Mouse (Mus musculus): ENCODE results near the gene Mapk1ip1l. TPM values are rescaled to one million over a fixed set of nuclear protein-coding genes. Genes with fewer than 3 reads are reported as not detected.

Gene Mapk1ip1l
- total and polyA plus RNA-seq, 3 experiments = 36.6 to 80.9 (median 51.5) TPM

GRCm38 (mm10) chr14:47273751-47274150, 24.3 kb upstream of the Mapk1ip1l start:
- Histone ChIP-seq H3K27me3 (replicated peaks) (no peaks in the 10 kb centered on the region), H3K9me3 (replicated peaks; ENCODE audit: low read length) (no peaks in the 10 kb centered on the region), H3K4me3 (replicated peaks in 1 of 3; ENCODE audit: low read depth in 2 of 3, low read length in 2 of 3, poor library complexity in 1 of 3) (no peak overlapping the region), H3K9ac (ENCODE audit: insufficient read depth, low read depth) (no peak overlapping the region), H3K36me3 (replicated peaks in 1 of 2; ENCODE audit: control insufficient read depth in 1 of 2, insufficient read depth in 1 of 2, low read length in 1 of 2) (peaks cover 22 to 44% of the 10 kb centered on the region in 2 experiments), H3K27ac (ENCODE audit: insufficient read depth, low read depth) (no peak overlapping the region), H3K79me2 (replicated peaks; ENCODE audit: control insufficient read depth, extremely low read depth, insufficient read depth, poor library complexity, severe bottlenecking) (peaks cover 41% of the 10 kb centered on the region), H3K4me1 (ENCODE audit: control insufficient read depth in 1 of 2, insufficient read depth in 2 of 2) (peaks cover 0 to 21% of the 10 kb centered on the region in 2 experiments; a peak in 2 of 4 replicates), H3K4me2 (ENCODE audit: insufficient read depth, low read depth, poor library complexity, severe bottlenecking) (no peak overlapping the region)
- in situ Hi-C loops (cut with MboI; ENCODE audit: low pct_ligation_motif_present, low pct_unique_long_range_greater_than_20kb, low sequenced_read_pairs) (no loop called here), dilution Hi-C loops (cut with MboI; ENCODE audit: extremely low pct_ligation_motif_present, extremely low pct_unique_long_range_greater_than_20kb, low sequenced_read_pairs) (no loop called here)
- TF ChIP-seq JUN (IDR thresholded peaks at IDR 0.05; ENCODE audit: insufficient read depth, low read depth, low read length) (no peak), MXI1 (IDR thresholded peaks at IDR 0.05; ENCODE audit: low read depth, low read length) (no peak), TCF12 (IDR thresholded peaks at IDR 0.05; ENCODE audit: low read depth, low read length) (no peak), ZMIZ1 (IDR thresholded peaks at IDR 0.05; ENCODE audit: low read depth, low read length) (no peak), HCFC1 (IDR thresholded peaks at IDR 0.05; ENCODE audit: low read depth, low read length) (no peak), BHLHE40 (IDR thresholded peaks at IDR 0.05; ENCODE audit: low read depth, low read length) (no peak), NELFE (IDR thresholded peaks at IDR 0.05; ENCODE audit: low read depth, low read length) (no peak), GABPA (IDR thresholded peaks at IDR 0.05; ENCODE audit: insufficient replicate concordance, low read depth, low read length) (no peak), E2F4 (IDR thresholded peaks at IDR 0.05; ENCODE audit: insufficient replicate concordance, low read depth, low read length) (no peak), ELF1 (IDR thresholded peaks at IDR 0.05; ENCODE audit: low read depth, low read length) (no peak), MAFK (IDR thresholded peaks at IDR 0.05; ENCODE audit: insufficient replicate concordance, low read length) (no peak), ZC3H11A (IDR thresholded peaks at IDR 0.05; ENCODE audit: low read depth, low read length) (no peak), SMC3 (IDR thresholded peaks at IDR 0.05; ENCODE audit: low read depth, low read length) (no peak), NRF1 (IDR thresholded peaks at IDR 0.05; ENCODE audit: low read depth, low read length) (no peak), MAX (IDR thresholded peaks at IDR 0.05; ENCODE audit: low read length) (no peak), MEF2A (IDR thresholded peaks at IDR 0.05; ENCODE audit: borderline replicate concordance, low read depth, low read length) (no peak), ETS1 (conservative IDR thresholded peaks at IDR 0.05; ENCODE audit: low read depth, low read length) (no peak), CTCF (conservative IDR thresholded peaks at IDR 0.05 in 1 of 2, IDR thresholded peaks at IDR 0.05 in 1 of 2; ENCODE audit: low read depth in 2 of 2, low read length in 2 of 2) (no peak), POLR2AphosphoS2 (IDR thresholded peaks at IDR 0.05; ENCODE audit: low read depth, low read length) (no peak), RAD21 (IDR thresholded peaks at IDR 0.05; ENCODE audit: low read depth, low read length) (no peak)
- no peak for DNase-seq (ENCODE audit: extremely low read depth)

DNA sequence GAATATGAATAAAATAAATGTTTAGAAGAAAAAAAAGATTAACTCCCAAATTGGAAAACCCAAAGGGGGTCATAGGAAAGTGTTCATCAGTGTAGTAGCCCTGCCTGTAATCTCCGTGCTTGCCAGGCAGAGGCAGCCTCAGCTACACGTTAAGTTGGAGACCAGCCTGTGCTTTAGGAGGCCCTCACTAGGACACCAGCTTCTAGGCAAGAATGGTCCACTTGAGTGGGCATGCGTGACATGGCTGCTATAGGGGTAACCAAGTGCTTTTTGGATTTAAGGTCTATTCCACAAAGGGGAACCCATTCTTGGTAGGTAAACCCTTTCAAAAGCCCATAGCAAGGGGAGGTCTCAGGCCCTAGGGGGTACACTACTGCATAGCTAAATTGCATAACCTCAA, 22.6 kb upstream of the Mapk1ip1l start:
- peak overlapping the region; percentile 83; the same call in 1 of the 2 replicates for H3K9ac ChIP-seq (ENCODE audit: insufficient read depth, low read depth)
- H3K4me2 ChIP-seq (ENCODE audit: insufficient read depth, low read depth, poor library complexity, severe bottlenecking) = peak overlapping the region; percentile 18
- TF ChIP-seq SMC3 (IDR thresholded peaks at IDR 0.05; ENCODE audit: low read depth, low read length) (peak; percentile 20; the same call in 1 of the 2 replicates), CHD2 (IDR thresholded peaks at IDR 0.05; ENCODE audit: low read length) (no peak), CTCF (conservative IDR thresholded peaks at IDR 0.05 in 1 of 2, IDR thresholded peaks at IDR 0.05 in 1 of 2; ENCODE audit: low read depth in 2 of 2, low read length in 2 of 2) (peak in 1 of 2 experiments; percentile 55; a peak in 2 of 4 replicates), JUN (IDR thresholded peaks at IDR 0.05; ENCODE audit: insufficient read depth, low read depth, low read length) (no peak), SIN3A (IDR thresholded peaks at IDR 0.05; ENCODE audit: low read length) (peak; percentile 1; the same call in 1 of the 2 replicates), NRF1 (IDR thresholded peaks at IDR 0.05; ENCODE audit: low read depth, low read length) (peak; percentile 65), USF2 (conservative IDR thresholded peaks at IDR 0.05; ENCODE audit: low read depth, low read length) (no peak), RAD21 (IDR thresholded peaks at IDR 0.05; ENCODE audit: low read depth, low read length) (peak; percentile 48), USF1 (IDR thresholded peaks at IDR 0.05; ENCODE audit: low read depth, low read length) (no peak), JUND (conservative IDR thresholded peaks at IDR 0.05; ENCODE audit: low read depth, low read length) (no peak)
- no peak overlapping the region for H3K27ac ChIP-seq (ENCODE audit: insufficient read depth, low read depth)
- peaks cover 0 to 26% of the 10 kb centered on the region in 2 experiments; a peak in 2 of 4 replicates for H3K4me1 ChIP-seq (ENCODE audit: control insufficient read depth in 1 of 2, insufficient read depth in 2 of 2)
- dilution Hi-C loops (cut with MboI; ENCODE audit: extremely low pct_ligation_motif_present, extremely low pct_unique_long_range_greater_than_20kb, low sequenced_read_pairs) (no loop called here), in situ Hi-C loops (cut with MboI; ENCODE audit: low pct_ligation_motif_present, low pct_unique_long_range_greater_than_20kb, low sequenced_read_pairs) (no loop called here)
- no peak for DNase-seq (ENCODE audit: extremely low read depth)
- H3K79me2 ChIP-seq (replicated peaks; ENCODE audit: control insufficient read depth, extremely low read depth, insufficient read depth, poor library complexity, severe bottlenecking) = peaks cover 54% of the 10 kb centered on the region
- peak overlapping the region; percentile 62 to 89 (median 87) for H3K4me3 ChIP-seq (replicated peaks in 1 of 3; ENCODE audit: low read depth in 2 of 3, low read length in 2 of 3, poor library complexity in 1 of 3)
- H3K9me3 ChIP-seq (replicated peaks; ENCODE audit: low read length) = no peaks in the 10 kb centered on the region
- H3K36me3 ChIP-seq (replicated peaks in 1 of 2; ENCODE audit: control insufficient read depth in 1 of 2, insufficient read depth in 1 of 2, low read length in 1 of 2) = peaks cover 18 to 39% of the 10 kb centered on the region in 2 experiments
- H3K27me3 ChIP-seq (replicated peaks) = no peaks in the 10 kb centered on the region
